Mouse (Mus musculus): ENCODE data around the gene Mterf2. TPM values are rescaled to one million over a fixed set of nuclear protein-coding genes. Genes with fewer than 3 reads are reported as not detected.

Gene Mterf2
- polyA plus RNA-seq (2015; fragmentation: Nextera tagmentation; extraction: Ambion mirVana), result 25.3 and 25.9 TPM in 2 replicates

GRCm38 (mm10) chr10:85127395-85128287 lies at the start of gene Mterf2:
TSS of gene Mterf2 (minus strand) at chr10:85128027.
- Histone ChIP-seq H3K4me2 (peak within 1 kb of the TSS; percentile 73), H3K9ac (replicated peaks) (peak within 1 kb of the TSS; percentile 62), H3K4me3 (replicated peaks) (peak within 1 kb of the TSS; percentile 68), H3K4me1 (peaks cover 25% of the 10 kb centered on the region), H3K27me3 (replicated peaks) (no peaks in the 10 kb centered on the region), H3K9me3 (replicated peaks) (no peaks in the 10 kb centered on the region), H3K27ac (replicated peaks) (peak within 1 kb of the TSS; percentile 75), H3K36me3 (peaks cover 23% of the 10 kb centered on the region)
- WGBS, result 7% methylated on average over 20 of the region's 20 CpGs
- ATAC-seq (ENCODE audit: low FRiP score), result peak; percentile 99

DNA sequence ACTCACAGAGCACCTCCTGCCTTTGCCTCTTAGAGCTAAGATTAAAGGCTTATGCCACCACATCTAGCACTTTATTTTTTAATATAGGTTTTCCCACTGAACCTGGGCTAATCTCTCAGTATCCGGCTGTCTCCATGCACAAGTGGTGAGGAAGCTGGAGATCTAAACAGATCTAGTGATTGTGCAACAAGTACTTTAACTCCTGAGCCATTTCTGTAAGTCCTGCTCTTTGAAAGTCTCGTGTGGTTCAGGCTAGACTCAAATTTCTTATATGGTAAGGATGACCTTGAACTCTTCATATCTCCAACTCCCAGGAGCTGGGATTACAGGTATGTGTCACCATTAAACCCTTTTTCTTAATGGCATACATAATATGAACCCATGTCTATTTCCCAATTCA lies 48.8 kb upstream of the Mterf2 start:
- ATAC-seq (ENCODE audit: low FRiP score), result no peak
- H3K27ac ChIP-seq (replicated peaks), result no peak overlapping the region
- H3K4me2 ChIP-seq, result no peak overlapping the region
- 78% methylated on average over 2 of the region's 2 CpGs for WGBS
- H3K36me3 ChIP-seq, result no peaks in the 10 kb centered on the region
- no peak overlapping the region for H3K4me3 ChIP-seq (replicated peaks)
- no peaks in the 10 kb centered on the region for H3K9me3 ChIP-seq (replicated peaks)
- H3K27me3 ChIP-seq (replicated peaks), result no peaks in the 10 kb centered on the region
- H3K4me1 ChIP-seq, result no peaks in the 10 kb centered on the region
- no peak overlapping the region for H3K9ac ChIP-seq (replicated peaks)

DNA sequence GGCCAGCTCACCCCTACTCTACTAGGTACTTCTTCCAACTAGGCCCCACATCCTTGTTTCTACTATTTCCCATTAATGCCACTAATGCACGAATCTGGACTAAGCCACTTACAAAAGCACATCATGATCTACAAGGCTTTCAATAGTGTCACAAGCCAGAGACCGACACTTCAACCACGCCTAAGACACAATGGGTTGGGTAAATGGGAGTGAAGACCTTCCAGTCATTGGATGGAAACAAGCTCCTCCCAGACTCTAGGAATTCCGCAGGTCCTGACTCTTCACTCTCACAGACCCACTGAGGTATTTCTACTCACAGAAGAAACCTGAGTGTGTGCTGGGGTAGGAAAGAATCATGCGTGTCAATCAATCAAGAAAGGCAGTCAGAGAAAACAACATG lies 37.5 kb upstream of the Mterf2 start:
- H3K4me2 ChIP-seq, result no peak overlapping the region
- no peaks in the 10 kb centered on the region for H3K9me3 ChIP-seq (replicated peaks)
- no peaks in the 10 kb centered on the region for H3K36me3 ChIP-seq
- H3K4me3 ChIP-seq (replicated peaks), result no peak overlapping the region
- H3K9ac ChIP-seq (replicated peaks), result no peak overlapping the region
- no peaks in the 10 kb centered on the region for H3K27me3 ChIP-seq (replicated peaks)
- peaks cover 3% of the 10 kb centered on the region; the same call in 1 of the 2 replicates for H3K4me1 ChIP-seq
- no peak overlapping the region for H3K27ac ChIP-seq (replicated peaks)
- 86% methylated on average over 5 of the region's 5 CpGs for WGBS
- ATAC-seq (ENCODE audit: low FRiP score), result no peak

- ATAC-seq (ENCODE audit: low FRiP score), result no peak
- H3K27ac ChIP-seq (replicated peaks), result no peak overlapping the region
- no peak overlapping the region for H3K9ac ChIP-seq (replicated peaks)
- no peaks in the 10 kb centered on the region for H3K27me3 ChIP-seq (replicated peaks)
- WGBS, result 96% methylated on average over 13 of the region's 13 CpGs
- peaks cover 3% of the 10 kb centered on the region; the same call in 1 of the 2 replicates for H3K4me1 ChIP-seq
- H3K4me2 ChIP-seq, result no peak overlapping the region
- no peaks in the 10 kb centered on the region for H3K36me3 ChIP-seq
- no peak overlapping the region for H3K4me3 ChIP-seq (replicated peaks)
- H3K9me3 ChIP-seq (replicated peaks), result no peaks in the 10 kb centered on the region
Observed at GRCm38 (mm10) chr10:85164791-85165190, 37.0 kb upstream of the Mterf2 start.

- H3K27me3 ChIP-seq (replicated peaks), result no peaks in the 10 kb centered on the region
Observed at GRCm38 (mm10) chr10:85161745-85162351, 34.0 kb upstream of the Mterf2 start.

DNA sequence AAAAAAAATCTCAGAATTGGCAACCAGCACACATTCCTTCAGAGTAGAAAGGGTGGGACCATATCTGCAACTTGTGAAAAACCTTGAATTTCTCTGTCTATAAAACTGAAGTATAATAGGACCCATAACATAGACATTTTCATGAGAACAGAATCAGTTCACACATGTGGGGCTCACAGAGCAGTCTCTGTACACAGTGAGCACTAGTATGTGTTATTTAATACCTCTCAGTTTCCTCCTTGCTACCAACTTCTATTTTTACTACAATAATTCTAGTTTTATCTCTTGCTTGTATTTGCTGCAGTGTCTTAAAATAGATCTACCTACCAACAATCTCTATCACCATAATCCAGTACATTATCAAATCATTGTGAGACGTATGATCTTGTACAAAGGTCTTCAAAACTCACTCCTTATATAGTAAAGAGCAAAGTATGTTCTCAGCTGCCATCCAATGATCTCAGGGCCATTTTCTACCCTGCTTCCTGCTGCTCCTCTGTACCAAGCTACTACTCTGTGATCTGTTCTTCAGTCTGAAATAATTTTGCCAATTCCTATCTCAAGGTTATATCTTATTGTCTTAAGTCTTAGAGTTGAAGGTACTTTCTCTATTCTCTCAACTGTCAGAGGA lies 32.3 kb upstream of the Mterf2 start:
- ATAC-seq (ENCODE audit: low FRiP score), result no peak
- Histone ChIP-seq H3K36me3 (no peaks in the 10 kb centered on the region), H3K27ac (replicated peaks) (no peak overlapping the region), H3K9me3 (replicated peaks) (no peaks in the 10 kb centered on the region), H3K4me3 (replicated peaks) (no peak overlapping the region), H3K4me2 (no peak overlapping the region), H3K9ac (replicated peaks) (no peak overlapping the region), H3K4me1 (peaks cover 3% of the 10 kb centered on the region; the same call in 1 of the 2 replicates), H3K27me3 (replicated peaks) (no peaks in the 10 kb centered on the region)
- WGBS, result 95% methylated on average over 1 of the region's 1 CpGs

More at GRCm38 (mm10) chr10:85161745-85162351, 34.0 kb upstream of the Mterf2 start:
- Histone ChIP-seq H3K9ac (replicated peaks) (no peak overlapping the region), H3K36me3 (no peaks in the 10 kb centered on the region), H3K9me3 (replicated peaks) (no peaks in the 10 kb centered on the region), H3K4me1 (peaks cover 3% of the 10 kb centered on the region; the same call in 1 of the 2 replicates), H3K27ac (replicated peaks) (no peak overlapping the region), H3K4me2 (no peak overlapping the region), H3K4me3 (replicated peaks) (no peak overlapping the region)
- ATAC-seq (ENCODE audit: low FRiP score), result peak; percentile 70
- WGBS, result 68% methylated on average over 5 of the region's 5 CpGs

DNA sequence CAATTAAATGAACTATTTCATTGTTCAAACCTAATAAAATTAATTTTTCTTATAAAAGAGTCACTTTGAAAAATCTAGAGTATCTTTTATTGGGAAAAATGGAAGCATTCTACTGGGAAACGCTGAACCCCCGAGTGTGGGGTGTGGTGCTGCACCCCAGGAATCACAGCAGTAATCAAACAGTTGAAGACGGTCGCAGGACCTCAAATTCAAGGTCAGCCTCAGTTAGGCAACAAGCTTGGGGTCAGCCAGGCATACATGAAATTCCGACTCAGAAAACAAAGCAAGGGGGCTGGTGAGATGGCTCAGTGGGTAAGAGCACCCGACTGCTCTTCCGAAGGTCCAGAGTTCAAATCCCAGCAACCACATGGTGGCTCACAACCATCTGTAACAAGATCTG lies 29.6 kb upstream of the Mterf2 start:
- ATAC-seq (ENCODE audit: low FRiP score), result no peak

DNA sequence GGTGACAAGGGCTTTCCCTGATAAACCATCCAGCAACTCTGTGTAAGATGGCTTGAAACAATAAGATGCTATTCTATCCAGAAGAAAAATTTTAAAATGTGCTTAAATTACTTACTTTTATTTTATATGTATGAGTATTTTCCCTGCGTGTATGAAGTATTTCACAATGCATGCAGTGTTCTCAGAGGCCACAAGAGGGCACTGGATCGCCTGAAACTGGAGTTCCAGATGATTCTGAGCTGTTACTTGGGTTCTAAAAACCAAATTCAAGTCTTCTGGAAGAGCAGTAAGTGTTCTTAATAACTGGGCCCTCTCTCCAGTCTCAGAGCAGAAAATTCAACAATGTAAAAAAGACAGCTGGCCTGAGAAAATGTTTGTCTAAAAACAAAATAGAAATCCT lies 26.4 kb upstream of the Mterf2 start:
- Histone ChIP-seq H3K27me3 (replicated peaks) (no peaks in the 10 kb centered on the region), H3K4me2 (no peak overlapping the region), H3K4me3 (replicated peaks) (no peak overlapping the region), H3K27ac (replicated peaks) (no peak overlapping the region), H3K9me3 (replicated peaks) (no peaks in the 10 kb centered on the region), H3K36me3 (peaks cover 8% of the 10 kb centered on the region; the same call in 1 of the 2 replicates), H3K4me1 (no peaks in the 10 kb centered on the region), H3K9ac (replicated peaks) (no peak overlapping the region)
- ATAC-seq (ENCODE audit: low FRiP score), result no peak
- WGBS, result 9% methylated on average over 2 of the region's 2 CpGs

More for the DNA sequence above, 29.6 kb upstream of the Mterf2 start:
- H3K4me3 ChIP-seq (replicated peaks), result no peak overlapping the region
- H3K9ac ChIP-seq (replicated peaks), result no peak overlapping the region
- peaks cover 1% of the 10 kb centered on the region; the same call in 1 of the 2 replicates for H3K4me1 ChIP-seq
- no peak overlapping the region for H3K27ac ChIP-seq (replicated peaks)
- H3K9me3 ChIP-seq (replicated peaks), result no peaks in the 10 kb centered on the region
- no peaks in the 10 kb centered on the region for H3K36me3 ChIP-seq
- no peak overlapping the region for H3K4me2 ChIP-seq
- 86% methylated on average over 7 of the region's 7 CpGs for WGBS
- H3K27me3 ChIP-seq (replicated peaks), result no peaks in the 10 kb centered on the region

GRCm38 (mm10) chr10:85149226-85149625 lies 21.4 kb upstream of the Mterf2 start:
- ATAC-seq (ENCODE audit: low FRiP score), result no peak
- no peak overlapping the region for H3K27ac ChIP-seq (replicated peaks)
- no peaks in the 10 kb centered on the region for H3K4me1 ChIP-seq
- H3K27me3 ChIP-seq (replicated peaks), result no peaks in the 10 kb centered on the region
- H3K4me2 ChIP-seq, result no peak overlapping the region
- H3K9ac ChIP-seq (replicated peaks), result no peak overlapping the region
- H3K4me3 ChIP-seq (replicated peaks), result no peak overlapping the region
- H3K36me3 ChIP-seq, result peaks cover 29% of the 10 kb centered on the region
- H3K9me3 ChIP-seq (replicated peaks), result no peaks in the 10 kb centered on the region
- WGBS, result 73% methylated on average over 5 of the region's 5 CpGs

DNA sequence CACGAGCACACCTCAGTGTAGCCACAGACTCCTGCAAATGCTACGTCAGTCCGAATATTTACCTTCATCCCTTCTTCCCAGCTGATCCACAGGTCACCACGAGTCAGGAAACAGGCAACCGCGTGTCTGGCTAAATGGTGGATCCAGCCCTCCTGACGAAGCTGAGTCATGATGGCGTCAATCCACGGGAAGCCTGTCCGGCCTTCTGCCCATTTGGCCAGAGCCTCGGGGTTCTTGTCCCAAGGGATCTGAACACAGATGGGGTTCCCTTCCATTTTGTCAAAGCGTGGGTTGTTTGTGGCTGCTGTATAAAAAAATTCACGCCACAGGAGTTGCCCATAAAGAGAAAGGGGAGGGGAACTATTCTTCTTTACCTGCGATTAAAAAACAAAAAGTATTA lies 18.5 kb upstream of the Mterf2 start:
- Histone ChIP-seq H3K36me3 (peaks cover 47% of the 10 kb centered on the region), H3K27me3 (replicated peaks) (no peaks in the 10 kb centered on the region)

DNA sequence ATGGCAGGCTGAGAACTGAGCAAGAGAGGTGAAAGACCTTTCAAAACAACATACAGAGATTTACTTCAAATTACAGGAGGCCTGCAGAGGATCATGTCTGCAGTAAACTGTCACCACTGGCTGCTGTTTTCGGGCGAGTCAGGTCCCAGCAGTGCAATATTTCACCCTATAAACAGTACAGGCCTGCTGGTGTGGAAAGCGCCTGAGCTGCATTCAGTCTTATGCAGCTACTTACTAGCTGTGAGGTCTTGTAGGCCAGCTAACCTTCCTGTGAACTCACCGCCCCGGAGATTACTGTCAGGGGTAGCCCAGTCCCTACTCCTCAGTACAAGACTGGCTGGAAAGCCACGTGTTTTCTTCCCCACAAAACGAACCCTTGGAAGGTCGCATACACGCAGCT lies 13.6 kb upstream of the Mterf2 start:
- H3K4me3 ChIP-seq (replicated peaks), result no peak overlapping the region
- no peak overlapping the region for H3K27ac ChIP-seq (replicated peaks)
- WGBS, result 69% methylated on average over 9 of the region's 9 CpGs
- no peak; the same call in 1 of the 2 replicates for ATAC-seq (ENCODE audit: low FRiP score)
- H3K27me3 ChIP-seq (replicated peaks), result no peaks in the 10 kb centered on the region
- no peak overlapping the region for H3K9ac ChIP-seq (replicated peaks)
- no peaks in the 10 kb centered on the region for H3K9me3 ChIP-seq (replicated peaks)
- no peaks in the 10 kb centered on the region for H3K4me1 ChIP-seq
- H3K4me2 ChIP-seq, result no peak overlapping the region
- peaks cover 33% of the 10 kb centered on the region for H3K36me3 ChIP-seq

More for the DNA sequence above, 18.5 kb upstream of the Mterf2 start:
- no peaks in the 10 kb centered on the region for H3K4me1 ChIP-seq
- H3K4me3 ChIP-seq (replicated peaks), result no peak overlapping the region
- no peak for ATAC-seq (ENCODE audit: low FRiP score)
- no peak overlapping the region for H3K4me2 ChIP-seq
- H3K9ac ChIP-seq (replicated peaks), result no peak overlapping the region
- no peak overlapping the region for H3K27ac ChIP-seq (replicated peaks)
- H3K9me3 ChIP-seq (replicated peaks), result no peaks in the 10 kb centered on the region
- 84% methylated on average over 14 of the region's 14 CpGs for WGBS
